Mouse (Mus musculus) brain, embryonic 18.5 days (tissue): ENCODE results near the gene Slc25a1.
"Not testable (repeated sequence)": the region's sequence is repeated elsewhere in the genome, so short reads cannot be mapped to it uniquely, and the experiment has no call there.

Experiments used
- DNase-seq: peaks from one replicate; pipeline ENCODE4 v3.0.0-alpha.2; 2012; ENCODE audit warnings: low read depth, low spot score

Gene Slc25a1

GRCm38 (mm10) chr16:17928087-17928580, at the start of gene Slc25a1:
Slc25a1 (minus strand) TSS chr16:17928219.
- DNase-seq, result no peak

GRCm38 (mm10) chr16:17971853-17972252, 43.8 kb upstream of the Slc25a1 start:
- DNase-seq, result no peak

GRCm38 (mm10) chr16:17962091-17962490, 34.1 kb upstream of the Slc25a1 start:
- DNase-seq, result no peak

GRCm38 (mm10) chr16:17956052-17956638, 28.1 kb upstream of the Slc25a1 start:
- not testable (repeated sequence) for DNase-seq

GRCm38 (mm10) chr16:17951618-17952017, 23.6 kb upstream of the Slc25a1 start:
- DNase-seq, result no peak

GRCm38 (mm10) chr16:17950068-17950467, 22.0 kb upstream of the Slc25a1 start:
- no peak for DNase-seq

GRCm38 (mm10) chr16:17949421-17949877, 21.4 kb upstream of the Slc25a1 start:
- DNase-seq, result no peak

GRCm38 (mm10) chr16:17945081-17945831, 17.2 kb upstream of the Slc25a1 start:
- no peak for DNase-seq

GRCm38 (mm10) chr16:17943466-17943865, 15.4 kb upstream of the Slc25a1 start:
- DNase-seq, result no peak

GRCm38 (mm10) chr16:17939255-17939751, 11.3 kb upstream of the Slc25a1 start:
- no peak for DNase-seq

- no peak for DNase-seq
These were observed 10.8 kb upstream of the Slc25a1 start for GRCm38 (mm10) chr16:17938821-17939220.

GRCm38 (mm10) chr16:17938187-17938586, 10.2 kb upstream of the Slc25a1 start:
- DNase-seq, result no peak

GRCm38 (mm10) chr16:17936776-17937175, 8.8 kb upstream of the Slc25a1 start:
- DNase-seq, result no peak

- DNase-seq, result no peak
These were observed 6.5 kb upstream of the Slc25a1 start for GRCm38 (mm10) chr16:17934445-17934910.

- no peak for DNase-seq
These were observed 5.8 kb upstream of the Slc25a1 start for GRCm38 (mm10) chr16:17933594-17934444.

- no peak for DNase-seq
These were observed 4.0 kb upstream of the Slc25a1 start for GRCm38 (mm10) chr16:17931906-17932460.

- no peak for DNase-seq
These were observed 1.6 kb upstream of the Slc25a1 start for GRCm38 (mm10) chr16:17929631-17930030.

- no peak for DNase-seq
These were observed 1.2 kb upstream of the Slc25a1 start for GRCm38 (mm10) chr16:17929211-17929610.

- DNase-seq, result no peak
These were observed 647 bp upstream of the Slc25a1 start for GRCm38 (mm10) chr16:17928627-17929104.

GRCm38 (mm10) chr16:17927351-17928082, 502 bp downstream of the Slc25a1 start:
- no peak for DNase-seq

GRCm38 (mm10) chr16:17922163-17922538, 5.9 kb downstream of the Slc25a1 start:
- DNase-seq, result no peak
